Mouse (Mus musculus) A20 (cell line): ENCODE results near the gene Rrn3.
"Not testable (repeated sequence)": the region's sequence is repeated elsewhere in the genome, so short reads cannot be mapped to it uniquely, and the experiment has no call there.

ENCODE experiments used
- DNase-seq: peaks from one replicate; pipeline ENCODE4 v3.0.0-alpha.2; 2011; ENCODE audit warnings: low read depth, low spot score

The Rrn3 gene

DNA sequence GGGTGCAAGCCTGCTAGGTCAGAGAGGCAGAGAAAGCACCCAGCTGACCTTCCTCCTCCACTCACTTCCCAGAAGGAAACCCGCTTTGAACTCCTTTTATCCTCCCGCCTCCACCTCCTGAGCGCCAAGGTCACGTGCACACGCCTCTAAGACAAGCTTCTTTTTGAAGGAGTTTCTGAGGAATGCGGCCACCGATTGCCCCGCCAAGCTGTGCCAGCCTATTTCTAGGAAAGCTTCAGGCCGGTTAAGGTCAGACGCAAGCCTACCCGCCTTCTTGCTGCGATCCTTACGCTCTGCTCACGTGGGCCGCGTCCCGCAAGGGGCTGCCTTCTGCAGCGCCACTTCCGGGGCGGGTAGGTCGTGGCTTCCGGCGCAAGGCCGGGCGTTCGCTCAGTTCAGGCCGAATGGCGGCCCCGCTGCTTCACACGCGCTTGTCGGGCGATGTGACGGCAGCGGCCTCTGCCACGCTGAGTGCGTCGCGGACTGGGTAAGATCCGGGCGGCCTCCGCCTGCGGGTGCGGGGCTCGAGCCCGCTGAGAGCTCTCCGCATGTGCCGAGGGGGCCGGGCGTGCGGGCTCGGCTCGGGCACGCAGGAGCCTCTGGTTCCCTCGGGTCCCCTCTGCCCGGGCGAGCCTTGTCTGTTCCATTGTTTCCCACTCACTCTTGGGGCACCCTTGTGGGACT is at the start of gene Rrn3:
TSS of gene Rrn3 (plus strand) at position 356 of the 684 bp plus-strand sequence.
- DNase-seq, result peak; percentile 93

- no peak for DNase-seq
Observed at GRCm38 (mm10) chr16:13732786-13733185, 47.7 kb upstream of the Rrn3 start.

DNA sequence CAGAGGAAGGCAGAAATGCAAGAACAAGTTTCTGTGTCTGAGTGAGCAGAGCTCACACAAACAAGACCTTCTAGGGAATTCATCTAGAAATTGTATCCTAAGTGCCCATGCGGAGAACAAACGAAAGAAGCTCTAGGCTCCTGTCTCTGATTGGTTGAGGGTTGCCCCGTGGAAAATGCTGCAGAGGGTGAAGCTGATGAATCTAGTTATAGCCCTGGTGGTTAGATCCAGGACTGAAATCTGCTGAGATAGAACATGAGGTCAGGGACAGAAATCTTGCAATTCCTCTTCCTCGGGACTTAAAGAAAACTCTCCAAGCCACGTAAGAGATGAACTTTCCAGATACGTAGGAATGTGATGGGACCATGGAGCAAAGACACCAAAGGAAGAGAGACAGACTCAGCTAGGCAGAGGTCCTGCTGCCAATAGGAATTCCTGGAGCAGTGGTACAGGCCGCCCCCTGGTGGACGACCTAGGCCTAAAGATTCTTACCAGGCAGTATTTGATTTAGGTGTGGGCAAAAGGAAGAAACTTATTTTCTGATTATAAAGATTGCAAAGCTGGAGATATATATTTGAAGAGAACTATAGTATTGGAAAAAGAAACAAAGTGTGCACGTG is 46.9 kb upstream of the Rrn3 start:
- peak; percentile 58 for DNase-seq

GRCm38 (mm10) chr16:13735977-13736376 is 44.5 kb upstream of the Rrn3 start:
- DNase-seq, result no peak

GRCm38 (mm10) chr16:13739044-13739443 is 41.5 kb upstream of the Rrn3 start:
- not testable (repeated sequence) for DNase-seq

GRCm38 (mm10) chr16:13740844-13741243 is 39.7 kb upstream of the Rrn3 start:
- no peak for DNase-seq

DNA sequence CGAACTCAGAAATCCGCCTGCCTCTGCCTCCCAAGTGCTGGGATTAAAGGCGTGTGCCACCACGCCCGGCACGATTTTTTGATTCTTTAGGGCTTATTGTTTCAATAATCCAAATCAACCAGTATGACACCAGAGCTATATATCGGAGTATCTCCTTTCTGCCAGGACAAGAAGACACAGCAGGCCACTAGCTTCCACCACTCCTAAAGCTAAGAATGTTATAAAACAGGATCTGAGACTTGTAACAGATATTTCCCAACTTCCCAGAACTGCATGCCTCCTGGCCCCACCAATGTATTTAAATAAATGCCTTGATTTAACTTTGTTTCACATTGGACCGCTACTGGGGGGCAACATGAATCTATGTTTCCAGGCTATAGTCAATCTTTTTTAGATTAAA is 32.8 kb upstream of the Rrn3 start:
- DNase-seq, result no peak

- no peak for DNase-seq
Observed at GRCm38 (mm10) chr16:13748124-13748523, 32.4 kb upstream of the Rrn3 start.

- DNase-seq, result not testable (repeated sequence)
Observed at GRCm38 (mm10) chr16:13748813-13749212, 31.7 kb upstream of the Rrn3 start.

GRCm38 (mm10) chr16:13749306-13749705 is 31.2 kb upstream of the Rrn3 start:
- no peak for DNase-seq

DNA sequence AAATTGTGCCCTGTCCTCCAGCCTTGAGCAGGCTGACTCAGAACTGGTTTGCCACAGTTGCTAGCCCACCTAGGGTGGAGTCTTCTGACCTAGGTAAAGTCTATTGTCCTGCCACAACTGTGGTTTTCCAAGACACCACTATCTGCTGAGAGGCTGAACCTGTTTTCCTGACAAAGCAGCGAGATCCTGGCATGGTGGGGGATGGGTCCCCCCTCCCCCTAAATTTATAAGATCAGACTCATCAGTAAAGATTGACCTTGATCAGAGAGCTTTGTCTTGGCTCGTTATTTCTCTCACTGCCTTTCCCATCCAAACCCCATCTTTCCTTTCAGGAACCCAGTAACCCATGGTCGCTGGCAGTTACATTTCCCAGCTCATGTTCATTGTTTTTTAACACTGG is 30.5 kb upstream of the Rrn3 start:
- no peak for DNase-seq

DNA sequence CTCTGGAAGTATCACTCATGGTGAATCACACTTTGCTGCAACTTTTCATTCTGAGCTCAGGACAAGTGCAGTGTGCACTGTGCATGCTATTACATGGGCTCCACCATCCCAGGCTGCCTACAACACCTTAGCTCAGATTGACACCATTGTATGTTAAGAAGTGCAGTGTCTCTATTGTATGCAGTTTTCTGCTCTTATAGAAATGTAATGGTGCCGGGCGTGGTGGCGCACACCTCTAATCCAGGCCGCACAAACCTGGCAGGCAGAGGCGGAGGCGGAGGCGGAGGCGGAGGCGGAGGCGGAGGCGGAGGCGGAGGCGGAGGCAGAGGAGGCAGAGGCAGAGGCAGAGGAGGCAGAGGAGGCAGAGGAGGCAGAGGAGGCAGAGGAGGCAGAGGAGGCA is 29.9 kb upstream of the Rrn3 start:
- no peak for DNase-seq

DNA sequence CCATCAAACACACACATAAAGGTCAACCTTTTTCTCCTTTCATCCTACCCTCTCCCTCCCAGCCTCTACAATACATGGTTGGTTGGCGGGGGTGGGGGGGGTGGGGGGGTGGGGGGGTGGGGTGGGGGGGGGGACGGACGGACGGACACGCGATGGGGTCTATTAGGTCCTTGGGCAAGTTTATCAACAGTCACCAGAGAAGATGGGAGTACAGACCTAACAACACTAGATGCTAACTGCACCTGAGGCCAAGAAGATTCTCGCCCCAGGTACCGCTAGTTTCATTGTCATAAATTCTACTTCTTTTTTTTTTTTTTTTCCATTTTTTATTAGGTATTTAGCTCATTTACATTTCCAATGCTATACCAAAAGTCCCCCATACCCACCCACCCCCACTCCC is 26.5 kb upstream of the Rrn3 start:
- no peak for DNase-seq

DNA sequence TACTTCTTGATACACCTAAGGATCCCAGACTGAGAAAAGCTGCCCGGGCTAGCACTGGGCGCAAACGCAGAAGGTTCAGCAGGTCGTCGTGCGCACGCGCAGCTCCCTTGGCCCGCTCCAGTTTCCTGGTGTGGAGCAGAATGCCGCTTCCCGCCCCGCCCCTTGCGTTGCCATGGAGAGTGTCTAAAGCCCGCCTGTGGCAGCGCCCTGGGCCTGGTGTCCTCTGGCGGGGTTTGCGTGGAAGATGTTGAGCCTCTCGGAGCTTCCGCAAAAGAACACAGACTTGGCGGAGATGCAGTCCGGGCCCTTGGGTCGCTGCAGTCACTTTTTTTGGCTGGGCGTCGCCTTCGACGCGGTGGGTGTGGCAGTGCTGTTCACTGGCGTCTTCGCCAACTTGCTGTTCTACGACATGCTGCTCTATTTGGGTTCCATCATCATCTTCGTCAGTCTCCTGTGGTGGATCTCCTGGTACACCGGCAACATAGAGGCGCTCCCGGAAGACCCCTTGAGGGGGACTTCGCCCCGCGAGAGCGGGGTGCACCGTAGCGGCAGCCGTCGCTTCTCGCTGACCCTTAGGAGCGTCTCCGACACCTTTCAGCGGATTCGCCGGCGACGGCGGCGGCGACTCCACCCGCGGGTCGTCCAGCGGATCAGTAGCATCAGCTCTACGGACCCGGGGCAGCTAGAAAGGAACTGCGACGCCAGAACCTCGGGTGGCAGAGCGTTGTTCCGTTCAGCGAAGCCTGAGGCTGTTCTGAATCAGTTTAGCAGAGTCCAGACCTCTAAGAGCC is 25.9 kb upstream of the Rrn3 start:
- DNase-seq, result peak; percentile 94

GRCm38 (mm10) chr16:13757823-13758222 is 22.7 kb upstream of the Rrn3 start:
- no peak for DNase-seq

GRCm38 (mm10) chr16:13762807-13763206 is 17.7 kb upstream of the Rrn3 start:
- not testable (repeated sequence) for DNase-seq

DNA sequence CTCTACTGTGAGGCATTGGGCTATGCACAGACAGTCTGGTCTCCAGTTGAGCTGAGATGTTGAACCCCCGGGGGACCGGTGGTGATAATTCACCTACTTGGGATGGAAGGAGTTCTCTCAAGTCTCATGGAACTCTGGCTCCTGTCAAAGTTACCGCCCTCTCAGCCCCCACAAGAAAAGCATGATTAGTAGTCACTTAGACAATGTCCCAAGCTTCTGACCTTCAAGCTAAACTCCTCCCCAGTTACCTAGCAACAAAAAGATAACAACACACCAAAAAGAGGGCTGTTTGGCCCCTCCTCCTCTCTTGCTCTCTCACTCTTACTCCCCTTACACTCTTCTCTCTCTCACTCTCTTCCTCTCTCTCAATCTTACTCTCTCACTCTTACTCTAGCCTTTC is 16.0 kb upstream of the Rrn3 start:
- DNase-seq, result no peak

- DNase-seq, result no peak
Observed at GRCm38 (mm10) chr16:13766367-13766766, 14.1 kb upstream of the Rrn3 start.

DNA sequence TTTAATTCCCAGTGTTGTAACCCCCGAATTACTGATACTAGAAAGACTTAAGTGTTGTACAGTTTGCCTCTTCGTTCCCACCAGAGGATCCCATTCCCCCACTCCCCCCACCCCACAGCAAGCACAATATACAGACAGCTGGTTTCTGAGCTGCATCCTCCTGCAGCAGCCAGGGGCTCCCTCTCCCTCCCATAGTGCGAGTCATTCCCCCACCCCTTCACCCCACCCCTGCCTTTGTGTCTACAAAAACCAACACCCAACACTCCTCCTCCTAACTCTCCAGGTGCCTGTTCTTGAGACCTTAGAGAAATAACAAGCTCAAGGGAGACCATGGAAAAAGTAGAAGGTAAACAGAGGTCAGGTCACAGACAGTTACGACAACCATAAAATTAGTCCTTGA is 8.9 kb upstream of the Rrn3 start:
- not testable (repeated sequence) for DNase-seq

DNA sequence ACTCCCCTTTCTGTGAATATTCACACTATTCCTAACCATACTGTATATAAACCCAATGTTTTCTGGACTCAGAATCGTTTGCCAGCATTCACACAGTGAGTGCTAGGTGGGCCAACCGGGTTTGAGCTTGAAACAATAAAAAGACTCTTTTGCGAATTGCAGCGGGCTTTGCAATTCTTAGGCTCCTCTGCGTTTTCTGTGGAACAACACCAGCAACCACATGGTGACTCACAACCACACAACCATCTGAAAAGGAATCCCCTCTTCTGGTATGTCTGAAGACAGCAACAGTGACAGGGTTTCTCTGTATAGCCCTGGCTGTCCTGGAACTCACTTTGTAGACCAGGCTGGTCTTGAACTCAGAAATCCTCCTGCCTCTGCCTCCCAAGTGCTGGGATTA is 8.5 kb upstream of the Rrn3 start:
- DNase-seq, result not testable (repeated sequence)

- not testable (repeated sequence) for DNase-seq
Observed at GRCm38 (mm10) chr16:13774011-13774410, 6.5 kb upstream of the Rrn3 start.

DNA sequence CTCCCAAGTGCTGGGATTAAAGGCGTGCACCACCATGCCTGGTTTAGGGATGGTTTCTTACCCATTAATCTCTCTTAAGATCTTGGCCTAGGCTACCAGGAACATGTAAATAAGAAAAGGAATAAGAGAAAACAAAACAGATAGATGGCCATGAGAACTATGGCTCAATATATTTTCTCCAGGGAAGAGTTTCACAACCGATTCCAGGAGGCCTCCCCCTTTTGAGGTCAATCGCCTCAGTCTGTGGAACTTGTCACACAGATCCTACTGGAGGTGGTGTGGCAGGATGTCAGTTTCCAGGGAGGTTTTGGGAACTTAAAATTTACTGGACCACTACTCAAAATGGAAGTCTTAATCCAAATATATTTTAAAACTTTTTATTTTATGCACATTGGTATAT is 5.9 kb upstream of the Rrn3 start:
- not testable (repeated sequence) for DNase-seq

GRCm38 (mm10) chr16:13781216-13781615 is 708 bp downstream of the Rrn3 start:
- peak; percentile 32 for DNase-seq
